Mouse (Mus musculus) intestine, embryonic 16.5 days (tissue): ENCODE data around the gene Etv6. TPM values are rescaled to one million over a fixed set of nuclear protein-coding genes. Genes with fewer than 3 reads are reported as not detected.

ENCODE experiments used
- ATAC-seq: fragments of 200-750 bp; cut with Nextera tagmentation; 2 replicates; pipeline ENCODE4 v1.8.0; 2017; ENCODE audit warnings: moderate TSS enrichment, moderate library complexity
- H3K27ac ChIP-seq: fragments of 300-500 bp; sonication (generic); 2 replicates; pipeline ENCODE4 v1.5.1; 2014; ENCODE audit warnings: mild to moderate bottlenecking, low read length
- H3K27me3 ChIP-seq: fragments of 300-500 bp; sonication (generic); replicated peaks from 2 replicates; pipeline ENCODE4 v1.6.1; 2014; ENCODE audit warnings: low read length, control low read depth, mixed read lengths; ENCODE audit not compliant: control insufficient read depth, insufficient read depth
- H3K36me3 ChIP-seq: fragments of 300-500 bp; sonication (generic); 2 replicates; pipeline ENCODE4 v1.6.1; 2014; ENCODE audit warnings: low read length, control low read depth; ENCODE audit not compliant: control insufficient read depth, insufficient read depth
- H3K4me1 ChIP-seq: fragments of 300-500 bp; sonication (generic); 2 replicates; pipeline ENCODE4 v1.6.1; 2014; ENCODE audit warnings: low read length, control low read depth, mixed read lengths; ENCODE audit not compliant: control insufficient read depth, insufficient read depth
- H3K4me2 ChIP-seq: fragments of 300-500 bp; sonication (generic); 2 replicates; pipeline ENCODE4 v1.6.1; 2014; ENCODE audit warnings: low read depth, low read length, control low read depth
- H3K4me3 ChIP-seq: fragments of 300-500 bp; sonication (generic); 2 replicates; pipeline ENCODE4 v1.5.1; 2014; ENCODE audit warnings: mild to moderate bottlenecking, low read length
- H3K9ac ChIP-seq: fragments of 300-500 bp; sonication (generic); 2 replicates; pipeline ENCODE4 v1.6.1; 2014; ENCODE audit warnings: low read depth, low read length
- H3K9me3 ChIP-seq: fragments of 300-500 bp; sonication (generic); 2 replicates; pipeline ENCODE4 v1.6.1; 2016; ENCODE audit warnings: low read length, control low read depth; ENCODE audit not compliant: control insufficient read depth
- WGBS: fragments of 180-500 bp; shearing (Covaris S2); extraction: QIAGEN DNeasy Blood & Tissue Kit; methylation state at CpG from one replicate; pipeline ENCODE4 v1.1.7; 2014; 5-methylcytosine and 5-hydroxymethylcytosine counted together
- polyA plus RNA-seq: library from polyadenylated mRNA; unstranded; fragments of >200 nt; fragmentation: Nextera tagmentation; extraction: Ambion mirVana; gene quantifications from 2 replicates; pipeline ENCODE4 v1.2.1, GENCODE M21; 2015

The Etv6 gene
- polyA plus RNA-seq, 1 experiment from 2014 or later: 10.4 TPM

GRCm38 (mm10) chr6:134026264-134026663, 9.2 kb upstream of the Etv6 start:
- Histone ChIP-seq H3K9me3 (no peaks in the 10 kb centered on the region), H3K4me3 (no peak overlapping the region), H3K36me3 (no peaks in the 10 kb centered on the region), H3K27me3 (no peaks in the 10 kb centered on the region), H3K4me1 (no peaks in the 10 kb centered on the region), H3K9ac (no peak overlapping the region), H3K27ac (no peak overlapping the region), H3K4me2 (no peak overlapping the region)
- no peak for ATAC-seq
- 79% methylated on average over 2 of the region's 2 CpGs for WGBS

GRCm38 (mm10) chr6:134027022-134027421, 8.5 kb upstream of the Etv6 start:
- Histone ChIP-seq H3K27me3 (no peaks in the 10 kb centered on the region), H3K4me1 (no peaks in the 10 kb centered on the region)

GRCm38 (mm10) chr6:134032451-134032850, 3.0 kb upstream of the Etv6 start:
- no peaks in the 10 kb centered on the region for H3K27me3 ChIP-seq
- ATAC-seq: no peak
- peaks cover 9% of the 10 kb centered on the region for H3K4me1 ChIP-seq
- 39% methylated on average over 7 of the region's 7 CpGs for WGBS
- H3K27ac ChIP-seq: no peak overlapping the region
- no peaks in the 10 kb centered on the region for H3K36me3 ChIP-seq
- no peak overlapping the region for H3K9ac ChIP-seq
- H3K9me3 ChIP-seq: no peaks in the 10 kb centered on the region
- H3K4me3 ChIP-seq: no peak overlapping the region
- no peak overlapping the region for H3K4me2 ChIP-seq

More at GRCm38 (mm10) chr6:134027022-134027421, 8.5 kb upstream of the Etv6 start:
- ATAC-seq: no peak
- no peaks in the 10 kb centered on the region for H3K9me3 ChIP-seq
- no peak overlapping the region for H3K4me2 ChIP-seq
- no peak overlapping the region for H3K27ac ChIP-seq
- H3K4me3 ChIP-seq: no peak overlapping the region
- WGBS: 80% methylated on average over 4 of the region's 4 CpGs
- H3K36me3 ChIP-seq: no peaks in the 10 kb centered on the region
- no peak overlapping the region for H3K9ac ChIP-seq

GRCm38 (mm10) chr6:134034436-134034835, 1.1 kb upstream of the Etv6 start:
- WGBS: 2% methylated on average over 8 of the region's 8 CpGs
- Histone ChIP-seq H3K9me3 (no peaks in the 10 kb centered on the region), H3K27ac (peak overlapping the region; percentile 100), H3K4me2 (peak overlapping the region; percentile 55), H3K4me1 (peaks cover 27% of the 10 kb centered on the region), H3K4me3 (peak overlapping the region; percentile 92), H3K27me3 (no peaks in the 10 kb centered on the region), H3K9ac (peak overlapping the region; percentile 99), H3K36me3 (no peaks in the 10 kb centered on the region)
- ATAC-seq: 0 out of 2 replicates have a peak, but pooled peaks have one; percentile 0

- H3K9ac ChIP-seq: peak overlapping the region; percentile 99
- no peaks in the 10 kb centered on the region for H3K27me3 ChIP-seq
- no peaks in the 10 kb centered on the region for H3K36me3 ChIP-seq
- peaks cover 28% of the 10 kb centered on the region for H3K4me1 ChIP-seq
- peak overlapping the region; percentile 55 for H3K4me2 ChIP-seq
- peak overlapping the region; percentile 92 for H3K4me3 ChIP-seq
- peak; percentile 92 for ATAC-seq
- peak overlapping the region; percentile 100 for H3K27ac ChIP-seq
- no peaks in the 10 kb centered on the region for H3K9me3 ChIP-seq
- WGBS: under 1% methylated on average over 55 of the region's 55 CpGs
Observed at GRCm38 (mm10) chr6:134034904-134035489, 503 bp upstream of the Etv6 start.

- peak overlapping the region; percentile 100 for H3K27ac ChIP-seq
- peak overlapping the region; percentile 55 for H3K4me2 ChIP-seq
- WGBS: 1% methylated on average over 7 of the region's 8 CpGs
- peaks cover 32% of the 10 kb centered on the region for H3K4me1 ChIP-seq
- H3K4me3 ChIP-seq: peak overlapping the region; percentile 92
- peak overlapping the region; percentile 99 for H3K9ac ChIP-seq
- H3K9me3 ChIP-seq: no peaks in the 10 kb centered on the region
- ATAC-seq: no peak
- H3K36me3 ChIP-seq: no peaks in the 10 kb centered on the region
- no peaks in the 10 kb centered on the region for H3K27me3 ChIP-seq
Observed at GRCm38 (mm10) chr6:134036491-134036911, 1.0 kb downstream of the Etv6 start.

- H3K4me2 ChIP-seq: peak overlapping the region; percentile 55
- WGBS: 11% methylated on average over 3 of the region's 3 CpGs
- no peaks in the 10 kb centered on the region for H3K36me3 ChIP-seq
- peak overlapping the region; percentile 58 for H3K27ac ChIP-seq
- H3K4me3 ChIP-seq: peak overlapping the region; percentile 92
- H3K9me3 ChIP-seq: no peaks in the 10 kb centered on the region
- H3K4me1 ChIP-seq: peaks cover 32% of the 10 kb centered on the region
- no peak for ATAC-seq
- no peaks in the 10 kb centered on the region for H3K27me3 ChIP-seq
- peak overlapping the region; percentile 99 for H3K9ac ChIP-seq
Observed at GRCm38 (mm10) chr6:134036951-134037431, 1.5 kb downstream of the Etv6 start.

- ATAC-seq: no peak
- Histone ChIP-seq H3K9me3 (no peaks in the 10 kb centered on the region), H3K27me3 (no peaks in the 10 kb centered on the region), H3K4me1 (peaks cover 34% of the 10 kb centered on the region), H3K4me2 (peak overlapping the region; percentile 55), H3K36me3 (no peaks in the 10 kb centered on the region), H3K9ac (peak overlapping the region; percentile 49; the same call in 1 of the 2 replicates), H3K27ac (no peak overlapping the region), H3K4me3 (peak overlapping the region; percentile 33)
- WGBS: 31% methylated on average over 10 of the region's 10 CpGs
Observed at GRCm38 (mm10) chr6:134037960-134038359, 2.5 kb downstream of the Etv6 start.

GRCm38 (mm10) chr6:134038881-134039280, 3.4 kb downstream of the Etv6 start:
- ATAC-seq: no peak
- Histone ChIP-seq H3K4me2 (peak overlapping the region; percentile 55), H3K9ac (peak overlapping the region; percentile 46), H3K27ac (peak overlapping the region; percentile 3; the same call in 1 of the 2 replicates), H3K36me3 (no peaks in the 10 kb centered on the region), H3K9me3 (no peaks in the 10 kb centered on the region), H3K27me3 (no peaks in the 10 kb centered on the region), H3K4me3 (peak overlapping the region; percentile 15; the same call in 1 of the 2 replicates), H3K4me1 (peaks cover 42% of the 10 kb centered on the region)
- 15% methylated on average over 6 of the region's 6 CpGs for WGBS
